Mouse (Mus musculus): Measurements from ENCODE around the gene Prss16. TPM values are rescaled to one million over a fixed set of nuclear protein-coding genes. Genes with fewer than 3 reads are reported as not detected.
A peak's percentile ranks its signal among the peaks of the same experiment; 100 is the strongest.

Prss16 gene
- polyA plus RNA-seq, 2 experiments from 2014 or later = 0.19 to 0.48 TPM

GRCm38 (mm10) chr13:22006334-22007120 lies 3.0 kb downstream of the Prss16 start:
- ATAC-seq = peak; percentile 74

- peak; percentile 66 for ATAC-seq
These were observed 3.8 kb downstream of the Prss16 start for GRCm38 (mm10) chr13:22005605-22006333.

GRCm38 (mm10) chr13:22001823-22002222 lies 7.7 kb downstream of the Prss16 start:
- peak; percentile 14 for ATAC-seq

- no peak for ATAC-seq
These were observed 8.2 kb downstream of the Prss16 start for GRCm38 (mm10) chr13:22001346-22001745.

- no peak for ATAC-seq
These were observed 10.4 kb downstream of the Prss16 start for GRCm38 (mm10) chr13:21999147-21999546.

- no peak for ATAC-seq
These were observed 11.1 kb downstream of the Prss16 start for GRCm38 (mm10) chr13:21998412-21998811.

GRCm38 (mm10) chr13:21997821-21998220 lies 11.7 kb downstream of the Prss16 start:
- no peak for ATAC-seq

- no peak for ATAC-seq
These were observed 12.2 kb downstream of the Prss16 start for GRCm38 (mm10) chr13:21997201-21997820.

- ATAC-seq = no peak
These were observed 12.7 kb downstream of the Prss16 start for GRCm38 (mm10) chr13:21996840-21997185.

GRCm38 (mm10) chr13:21996101-21996839 lies 13.3 kb downstream of the Prss16 start:
- ATAC-seq = peak; percentile 54

GRCm38 (mm10) chr13:21995331-21995914 lies 14.1 kb downstream of the Prss16 start:
- peak; percentile 10 for ATAC-seq

- no peak for ATAC-seq
These were observed 14.6 kb downstream of the Prss16 start for GRCm38 (mm10) chr13:21994896-21995295.

GRCm38 (mm10) chr13:21993957-21994738 lies 15.4 kb downstream of the Prss16 start:
- no peak for ATAC-seq

GRCm38 (mm10) chr13:21992550-21992949 lies 17.0 kb downstream of the Prss16 start:
- ATAC-seq = no peak

GRCm38 (mm10) chr13:21984486-21984885 lies 25.1 kb downstream of the Prss16 start:
- no peak for ATAC-seq

- ATAC-seq = no peak
These were observed 27.7 kb downstream of the Prss16 start for GRCm38 (mm10) chr13:21981803-21982193.

- ATAC-seq = no peak
These were observed 28.4 kb downstream of the Prss16 start, which contains the start of gene Pom121l2 for GRCm38 (mm10) chr13:21980981-21981802. Pom121l2 (plus strand) TSS chr13:21981194.

- peak; percentile 87 for ATAC-seq
These were observed 34.6 kb downstream of the Prss16 start for GRCm38 (mm10) chr13:21974726-21975473.

- ATAC-seq = peak; percentile 57
These were observed 35.3 kb downstream of the Prss16 start for GRCm38 (mm10) chr13:21974221-21974725.

- no peak for ATAC-seq
These were observed 37.9 kb downstream of the Prss16 start for GRCm38 (mm10) chr13:21971641-21972040.

Data from activated CD4-positive, CD25-positive, alpha-beta regulatory T cell, adult 4 months (primary cell).